Mouse (Mus musculus) heart, postnatal 0 days (tissue): ENCODE measurements at regions not wholly inside any gene's neighbourhood (a gene's known extent, or its start where the extent isn't known, plus 50 kb on each side); places are given as distances from the start of the nearest gene placed in this dataset.

Experiments used
- ATAC-seq: fragments of 200-750 bp; cut with Nextera tagmentation; 2 replicates; pipeline ENCODE4 v1.8.0; 2017; ENCODE audit warnings: low read depth, moderate number of reproducible peaks, moderate library complexity; ENCODE audit not compliant: insufficient read depth
- DNase-seq: peaks from one replicate; pipeline ENCODE4 v3.0.0-alpha.2; 2016; ENCODE audit warnings: low spot score
- H3K27ac ChIP-seq: fragments of 300-500 bp; sonication (generic); 2 replicates; pipeline ENCODE4 v1.5.1; 2014; ENCODE audit warnings: low read depth, mild to moderate bottlenecking
- H3K27me3 ChIP-seq: fragments of 300-500 bp; sonication (generic); 2 replicates; pipeline ENCODE4 v1.6.1; 2014; ENCODE audit warnings: low read length, mixed read lengths; ENCODE audit not compliant: control insufficient read depth, insufficient read depth
- H3K36me3 ChIP-seq: fragments of 300-500 bp; sonication (generic); replicated peaks from 2 replicates; pipeline ENCODE4 v1.6.1; 2014; ENCODE audit warnings: low read length, mixed read lengths; ENCODE audit not compliant: control insufficient read depth, insufficient read depth
- H3K4me1 ChIP-seq: fragments of 300-500 bp; sonication (generic); 2 replicates; pipeline ENCODE4 v1.6.1; 2014; ENCODE audit warnings: antibody characterized with exemption; ENCODE audit not compliant: control insufficient read depth, insufficient read depth
- H3K4me2 ChIP-seq: fragments of 300-500 bp; sonication (generic); 2 replicates; pipeline ENCODE4 v1.6.1; 2014; ENCODE audit warnings: low read depth, mild to moderate bottlenecking, low read length, moderate library complexity
- H3K4me3 ChIP-seq: fragments of 300-500 bp; sonication (generic); 2 replicates; pipeline ENCODE4 v1.5.1; 2014; ENCODE audit warnings: low read depth, low read length
- H3K9ac ChIP-seq: fragments of 300-500 bp; sonication (generic); replicated peaks from 2 replicates; pipeline ENCODE4 v1.6.1; 2014; ENCODE audit warnings: low read depth, low read length, mixed read lengths
- H3K9me3 ChIP-seq: fragments of 300-500 bp; sonication (generic); replicated peaks from 2 replicates; pipeline ENCODE4 v1.6.1; 2016; ENCODE audit warnings: low read length; ENCODE audit not compliant: control insufficient read depth
- CTCF ChIP-seq: IDR thresholded peaks from 2 replicates; pipeline ENCODE4 v1.5.1; 2016; ENCODE audit warnings: antibody characterized with exemption, control low read depth, low read depth
- EP300 ChIP-seq: IDR thresholded peaks from 2 replicates; pipeline ENCODE4 v1.6.1; 2016; ENCODE audit warnings: antibody characterized with exemption, low read depth
- WGBS: fragments of 180-500 bp; shearing (Covaris S2); extraction: QIAGEN DNeasy Blood & Tissue Kit; methylation state at CpG from one replicate; pipeline ENCODE4 v1.1.7; 2014; 5-methylcytosine and 5-hydroxymethylcytosine counted together

DNA sequence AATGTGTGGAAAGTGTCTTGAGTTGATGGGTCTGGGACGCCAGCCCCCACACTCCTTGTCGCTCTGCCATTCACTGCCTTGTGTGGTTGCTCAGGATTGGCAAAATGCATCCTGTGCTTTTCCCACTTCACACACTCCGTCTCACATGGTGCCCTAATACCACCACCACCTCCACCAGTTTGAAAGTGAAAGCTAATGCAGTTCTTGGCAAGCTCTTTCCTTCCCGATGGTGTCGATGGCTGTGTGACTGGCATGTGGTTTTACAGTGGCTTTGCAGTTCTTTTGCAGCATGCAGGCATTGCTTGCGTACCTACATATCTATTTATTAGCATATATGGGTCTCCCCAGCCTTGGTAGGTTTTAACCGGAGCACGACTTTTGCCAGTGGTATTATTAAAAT lies 152.7 kb downstream of the Wnt5a start:
- Histone ChIP-seq H3K9me3 (no peaks in the 10 kb centered on the region), H3K4me1 (no peaks in the 10 kb centered on the region), H3K4me3 (no peak overlapping the region), H3K27me3 (no peaks in the 10 kb centered on the region), H3K27ac (no peak overlapping the region), H3K36me3 (no peaks in the 10 kb centered on the region), H3K4me2 (no peak overlapping the region), H3K9ac (no peak overlapping the region)
- 83% methylated on average over 8 of the region's 8 CpGs for WGBS
- DNase-seq, result no peak
- ATAC-seq, result no peak
- no peak for TF ChIP-seq EP300
- TF ChIP-seq CTCF, result no peak

GRCm38 (mm10) chr14:28660872-28661588 lies 156.5 kb downstream of the Wnt5a start:
- no peak overlapping the region for H3K4me3 ChIP-seq

GRCm38 (mm10) chr14:28663316-28663715 lies 158.8 kb downstream of the Wnt5a start:
- DNase-seq (no peak), ATAC-seq (no peak)
- Histone ChIP-seq H3K4me3 (no peak overlapping the region), H3K4me1 (no peaks in the 10 kb centered on the region), H3K9me3 (no peaks in the 10 kb centered on the region), H3K36me3 (no peaks in the 10 kb centered on the region), H3K27me3 (no peaks in the 10 kb centered on the region), H3K9ac (no peak overlapping the region), H3K27ac (no peak overlapping the region), H3K4me2 (no peak overlapping the region)
- TF ChIP-seq EP300, result no peak
- TF ChIP-seq CTCF, result no peak
- 58% methylated on average over 1 of the region's 1 CpGs for WGBS

More at GRCm38 (mm10) chr14:28660872-28661588, 156.5 kb downstream of the Wnt5a start:
- WGBS, result 72% methylated on average over 5 of the region's 5 CpGs
- DNase-seq (no peak), ATAC-seq (no peak)
- Histone ChIP-seq H3K4me2 (no peak overlapping the region), H3K36me3 (no peaks in the 10 kb centered on the region), H3K9ac (no peak overlapping the region), H3K27ac (no peak overlapping the region), H3K4me1 (no peaks in the 10 kb centered on the region), H3K27me3 (no peaks in the 10 kb centered on the region), H3K9me3 (no peaks in the 10 kb centered on the region)
- no peak for TF ChIP-seq EP300
- TF ChIP-seq CTCF, result no peak

DNA sequence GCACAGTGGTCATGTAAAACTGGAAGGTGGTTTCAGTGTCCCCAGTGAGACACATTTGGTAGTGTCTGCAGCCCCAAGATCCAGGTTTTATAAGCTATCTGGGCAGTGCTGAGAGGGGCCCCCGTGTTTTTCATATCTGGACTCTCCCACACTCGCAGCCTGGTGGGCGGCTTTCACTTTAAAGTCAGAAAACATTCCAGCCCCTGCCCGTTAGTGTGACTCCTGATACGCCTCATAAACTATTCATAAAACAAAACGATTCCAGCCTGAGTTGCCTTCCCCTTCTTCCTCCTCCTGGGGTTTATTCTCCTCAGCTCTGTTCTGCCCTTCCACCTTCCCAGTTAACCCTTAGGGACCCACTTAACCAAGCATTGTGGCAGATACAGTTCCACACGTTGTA lies 159.6 kb downstream of the Wnt5a start:
- Histone ChIP-seq H3K27me3 (no peaks in the 10 kb centered on the region), H3K4me2 (no peak overlapping the region), H3K4me1 (no peaks in the 10 kb centered on the region), H3K9ac (no peak overlapping the region), H3K9me3 (no peaks in the 10 kb centered on the region), H3K27ac (no peak overlapping the region), H3K36me3 (no peaks in the 10 kb centered on the region), H3K4me3 (no peak overlapping the region)
- ATAC-seq (no peak), DNase-seq (no peak)
- no peak for TF ChIP-seq EP300
- no peak for TF ChIP-seq CTCF
- 35% methylated on average over 7 of the region's 7 CpGs for WGBS

DNA sequence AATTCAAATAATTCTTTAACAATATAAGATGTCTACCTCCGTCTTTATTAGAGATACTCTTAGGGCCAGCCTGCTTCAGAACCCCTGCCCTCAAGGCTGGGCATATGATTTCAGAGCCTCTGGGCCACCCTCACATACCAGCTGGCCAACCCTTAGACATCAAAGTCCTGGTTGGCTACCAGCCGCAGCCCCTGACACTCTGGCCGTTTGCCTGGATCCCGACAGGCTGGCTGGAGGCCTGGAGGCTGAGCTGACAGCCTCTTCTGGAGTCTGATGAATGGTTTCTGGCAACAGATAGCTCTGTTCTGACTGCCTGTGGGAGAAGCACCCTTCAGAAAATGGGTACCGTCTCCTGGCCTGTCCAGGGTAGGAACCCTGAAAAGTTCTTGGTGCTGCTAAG lies 170.9 kb downstream of the Wnt5a start:
- DNase-seq, result no peak
- Histone ChIP-seq H3K9me3 (no peaks in the 10 kb centered on the region), H3K9ac (no peak overlapping the region), H3K36me3 (no peaks in the 10 kb centered on the region), H3K27me3 (no peaks in the 10 kb centered on the region), H3K4me3 (no peak overlapping the region), H3K27ac (no peak overlapping the region), H3K4me1 (no peaks in the 10 kb centered on the region), H3K4me2 (0 out of 2 replicates have a peak overlapping the region, but pooled peaks have one; percentile 1)
- 30% methylated on average over 5 of the region's 5 CpGs for WGBS
- TF ChIP-seq EP300 (no peak), CTCF (no peak)
- no peak; the same call in 1 of the 2 replicates for ATAC-seq

DNA sequence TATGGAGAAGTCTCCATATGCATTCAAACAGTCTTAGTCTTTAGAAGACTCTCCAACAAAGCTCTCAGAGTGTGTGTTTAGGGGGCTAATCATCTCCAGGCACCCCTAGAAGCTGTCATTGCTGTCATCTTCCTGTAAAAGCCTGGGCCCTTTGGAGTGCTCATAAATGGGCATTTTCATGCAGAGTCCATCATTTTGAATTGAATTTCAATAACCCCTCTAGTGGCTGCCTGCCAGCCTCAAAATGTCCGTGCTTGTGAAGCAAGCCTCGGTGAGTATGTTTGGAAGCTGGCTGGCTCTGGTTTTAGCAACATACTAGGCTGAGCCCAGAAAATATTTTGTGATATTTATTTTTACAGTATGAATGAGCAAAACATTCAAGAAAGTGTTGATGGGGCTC lies 195.2 kb downstream of the Wnt5a start:
- no peak for ATAC-seq
- Histone ChIP-seq H3K4me1 (no peaks in the 10 kb centered on the region), H3K9ac (no peak overlapping the region)

More for the DNA sequence above, 195.2 kb downstream of the Wnt5a start:
- Histone ChIP-seq H3K27ac (no peak overlapping the region), H3K9me3 (no peaks in the 10 kb centered on the region), H3K4me3 (no peak overlapping the region), H3K4me2 (no peak overlapping the region), H3K36me3 (no peaks in the 10 kb centered on the region), H3K27me3 (no peaks in the 10 kb centered on the region)
- no peak for DNase-seq
- no peak for TF ChIP-seq CTCF
- no peak for TF ChIP-seq EP300
- 56% methylated on average over 2 of the region's 2 CpGs for WGBS
